Mouse (Mus musculus) liver, adult 2 months (tissue): ENCODE measurements at regions not wholly inside any gene's neighbourhood (a gene's known extent, or its start where the extent isn't known, plus 50 kb on each side); places are given as distances from the start of the nearest gene placed in this dataset.

Source experiments
- CTCF ChIP-seq: fragments of 200-500 bp; IDR thresholded peaks from 2 replicates; pipeline ENCODE4 v1.5.1; 2011; ENCODE audit warnings: low read depth, low read length, control low read depth
- POLR2A ChIP-seq: fragments of 200-500 bp; IDR thresholded peaks from 2 replicates; pipeline ENCODE4 v1.6.1; 2011; ENCODE audit warnings: low read length, control low read depth; ENCODE audit not compliant: insufficient read depth; ENCODE audit errors: extremely low read depth

GRCm38 (mm10) chr19:14993344-14993743, 395.5 kb upstream of the Tle4 start:
- TF ChIP-seq POLR2A (no peak), CTCF (no peak)
